Mouse (Mus musculus): ENCODE measurements around the gene Pde10a. TPM values are rescaled to one million over a fixed set of nuclear protein-coding genes. Genes with fewer than 3 reads are reported as not detected.

The Pde10a gene
- total and polyA plus RNA-seq, 3 experiments, result 0.04 to 0.41 (median 0.21) TPM

- Histone ChIP-seq H3K4me1 (ENCODE audit: control insufficient read depth in 1 of 2, insufficient read depth in 2 of 2) (peaks cover 4 to 26% of the 10 kb centered on the region in 2 experiments; a peak in 3 of 4 replicates), H3K4me3 (replicated peaks in 1 of 3; ENCODE audit: low read depth in 2 of 3, low read length in 2 of 3, poor library complexity in 1 of 3) (peak overlapping the region in 2 of 3 experiments; percentile 31 to 49), H3K36me3 (replicated peaks in 1 of 2; ENCODE audit: control insufficient read depth in 1 of 2, insufficient read depth in 1 of 2, low read length in 1 of 2) (no peaks in the 10 kb centered on the region), H3K79me2 (replicated peaks; ENCODE audit: control insufficient read depth, extremely low read depth, insufficient read depth, poor library complexity, severe bottlenecking) (no peaks in the 10 kb centered on the region), H3K4me2 (ENCODE audit: insufficient read depth, low read depth, poor library complexity, severe bottlenecking) (peak overlapping the region; percentile 57), H3K27ac (ENCODE audit: insufficient read depth, low read depth) (no peak overlapping the region), H3K9ac (ENCODE audit: insufficient read depth, low read depth) (no peak overlapping the region; the same call in 1 of the 2 replicates), H3K9me3 (replicated peaks; ENCODE audit: low read length) (no peaks in the 10 kb centered on the region), H3K27me3 (replicated peaks) (no peaks in the 10 kb centered on the region)
- TF ChIP-seq MAX (IDR thresholded peaks at IDR 0.05; ENCODE audit: low read length) (no peak), ZC3H11A (IDR thresholded peaks at IDR 0.05; ENCODE audit: low read depth, low read length) (no peak), POLR2AphosphoS2 (IDR thresholded peaks at IDR 0.05; ENCODE audit: low read depth, low read length) (no peak), NELFE (IDR thresholded peaks at IDR 0.05; ENCODE audit: low read depth, low read length) (no peak), SIN3A (IDR thresholded peaks at IDR 0.05; ENCODE audit: low read length) (peak; percentile 21; the same call in 1 of the 2 replicates), SMC3 (IDR thresholded peaks at IDR 0.05; ENCODE audit: low read depth, low read length) (no peak), MYC (IDR thresholded peaks at IDR 0.05; ENCODE audit: low read depth, low read length) (no peak), ETS1 (conservative IDR thresholded peaks at IDR 0.05; ENCODE audit: low read depth, low read length) (peak; percentile 79), E2F4 (IDR thresholded peaks at IDR 0.05; ENCODE audit: insufficient replicate concordance, low read depth, low read length) (no peak), JUND (conservative IDR thresholded peaks at IDR 0.05; ENCODE audit: low read depth, low read length) (no peak), TCF12 (IDR thresholded peaks at IDR 0.05; ENCODE audit: low read depth, low read length) (peak; percentile 19; the same call in 1 of the 2 replicates), ZMIZ1 (IDR thresholded peaks at IDR 0.05; ENCODE audit: low read depth, low read length) (no peak), MXI1 (IDR thresholded peaks at IDR 0.05; ENCODE audit: low read depth, low read length) (peak; percentile 35; the same call in 1 of the 2 replicates), MAZ (IDR thresholded peaks at IDR 0.05; ENCODE audit: low read depth, low read length) (no peak), RCOR1 (conservative IDR thresholded peaks at IDR 0.05; ENCODE audit: low read depth, low read length) (no peak), ELF1 (IDR thresholded peaks at IDR 0.05; ENCODE audit: low read depth, low read length) (0 out of 2 replicates have a peak, but pooled peaks have one; percentile 17)
- dilution Hi-C loops (cut with MboI; ENCODE audit: extremely low pct_ligation_motif_present, extremely low pct_unique_long_range_greater_than_20kb, low sequenced_read_pairs) (no loop called here), in situ Hi-C loops (cut with MboI; ENCODE audit: low pct_ligation_motif_present, low pct_unique_long_range_greater_than_20kb, low sequenced_read_pairs) (no loop called here)
- peak; percentile 66 for DNase-seq (ENCODE audit: extremely low read depth)
Measured at GRCm38 (mm10) chr17:8856430-8857371, 331.5 kb downstream of the Pde10a start.

GRCm38 (mm10) chr17:8858636-8859421, 333.7 kb downstream of the Pde10a start:
- Histone ChIP-seq H3K4me2 (ENCODE audit: insufficient read depth, low read depth, poor library complexity, severe bottlenecking) (no peak overlapping the region), H3K27me3 (replicated peaks) (no peaks in the 10 kb centered on the region), H3K4me3 (replicated peaks in 1 of 3; ENCODE audit: low read depth in 2 of 3, low read length in 2 of 3, poor library complexity in 1 of 3) (no peak overlapping the region), H3K79me2 (replicated peaks; ENCODE audit: control insufficient read depth, extremely low read depth, insufficient read depth, poor library complexity, severe bottlenecking) (no peaks in the 10 kb centered on the region), H3K9ac (ENCODE audit: insufficient read depth, low read depth) (no peak overlapping the region), H3K4me1 (ENCODE audit: control insufficient read depth in 1 of 2, insufficient read depth in 2 of 2) (peaks cover 2 to 23% of the 10 kb centered on the region in 2 experiments; a peak in 3 of 4 replicates), H3K36me3 (replicated peaks in 1 of 2; ENCODE audit: control insufficient read depth in 1 of 2, insufficient read depth in 1 of 2, low read length in 1 of 2) (no peaks in the 10 kb centered on the region), H3K9me3 (replicated peaks; ENCODE audit: low read length) (no peaks in the 10 kb centered on the region), H3K27ac (ENCODE audit: insufficient read depth, low read depth) (no peak overlapping the region)
- dilution Hi-C loops (cut with MboI; ENCODE audit: extremely low pct_ligation_motif_present, extremely low pct_unique_long_range_greater_than_20kb, low sequenced_read_pairs) (no loop called here), in situ Hi-C loops (cut with MboI; ENCODE audit: low pct_ligation_motif_present, low pct_unique_long_range_greater_than_20kb, low sequenced_read_pairs) (no loop called here)
- no peak for TF ChIP-seq IRF4 (IDR thresholded peaks at IDR 0.05; ENCODE audit: low read depth, low read length)
- no peak for TF ChIP-seq HCFC1 (IDR thresholded peaks at IDR 0.05; ENCODE audit: low read depth, low read length)
- TF ChIP-seq MYC (IDR thresholded peaks at IDR 0.05; ENCODE audit: low read depth, low read length), result no peak
- TF ChIP-seq TBP (conservative IDR thresholded peaks at IDR 0.05; ENCODE audit: low read depth, low read length), result no peak
- TF ChIP-seq POLR2A (IDR thresholded peaks at IDR 0.05; ENCODE audit: low read depth, low read length), result no peak
- no peak for TF ChIP-seq MAFK (IDR thresholded peaks at IDR 0.05; ENCODE audit: insufficient replicate concordance, low read length)
- TF ChIP-seq MXI1 (IDR thresholded peaks at IDR 0.05; ENCODE audit: low read depth, low read length), result no peak
- no peak for TF ChIP-seq EP300 (IDR thresholded peaks at IDR 0.05; ENCODE audit: low read length)
- no peak for TF ChIP-seq RCOR1 (conservative IDR thresholded peaks at IDR 0.05; ENCODE audit: low read depth, low read length)
- no peak for TF ChIP-seq MAX (IDR thresholded peaks at IDR 0.05; ENCODE audit: low read length)
- no peak for TF ChIP-seq KAT2A (IDR thresholded peaks at IDR 0.05; ENCODE audit: insufficient replicate concordance, low read length)
- no peak for TF ChIP-seq SMC3 (IDR thresholded peaks at IDR 0.05; ENCODE audit: low read depth, low read length)
- no peak for TF ChIP-seq PAX5 (IDR thresholded peaks at IDR 0.05; ENCODE audit: low read length)
- TF ChIP-seq UBTF (IDR thresholded peaks at IDR 0.05; ENCODE audit: low read depth, low read length), result no peak
- TF ChIP-seq NELFE (IDR thresholded peaks at IDR 0.05; ENCODE audit: low read depth, low read length), result no peak
- no peak for TF ChIP-seq GABPA (IDR thresholded peaks at IDR 0.05; ENCODE audit: insufficient replicate concordance, low read depth, low read length)
- no peak for DNase-seq (ENCODE audit: extremely low read depth)

Measured in CH12.LX (cell line).